Mouse (Mus musculus) liver, postnatal 0 days (tissue): Measurements from ENCODE around the gene Gm5901.

ENCODE experiments used
- CTCF ChIP-seq: sonication (generic); IDR thresholded peaks from 2 replicates; pipeline ENCODE4 v1.5.1; 2016; ENCODE audit warnings: antibody characterized with exemption, low read depth
- EP300 ChIP-seq: IDR thresholded peaks from 2 replicates; pipeline ENCODE4 v1.6.1; 2016; ENCODE audit warnings: antibody characterized with exemption, low read depth, mild to moderate bottlenecking

DNA sequence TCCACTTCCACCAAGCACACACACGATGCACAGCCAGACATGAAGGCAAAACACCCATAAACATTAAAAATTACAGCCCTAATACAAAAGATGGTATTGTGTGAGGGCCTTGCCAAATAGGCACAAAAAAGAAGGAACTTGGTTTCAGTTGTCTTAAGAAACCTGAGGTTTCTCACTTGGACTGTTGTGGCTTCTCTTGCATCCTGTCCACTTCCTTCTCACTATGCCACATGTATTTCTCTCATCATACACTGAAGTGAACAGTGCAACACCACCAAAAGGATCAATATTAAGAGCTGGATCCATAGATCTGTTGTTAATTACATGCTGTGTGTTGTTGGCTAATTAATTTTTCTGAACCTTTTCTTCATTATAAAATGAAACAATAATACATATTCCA lies 1.9 kb upstream of the Gm5901 start:
- TF ChIP-seq CTCF: no peak
- no peak for TF ChIP-seq EP300
